Mouse (Mus musculus) neural tube, embryonic 11.5 days (tissue): Measurements from ENCODE around the gene Hoxc12. TPM values are rescaled to one million over a fixed set of nuclear protein-coding genes. Genes with fewer than 3 reads are reported as not detected.

Experiments used
- microRNA-seq: library from miRNA; unstranded; fragments of <30 nt; microRNA quantifications from one replicate; pipeline ENCODE4, GENCODE M21; 2016
- polyA plus RNA-seq: library from polyadenylated mRNA; unstranded; fragments of >200 nt; fragmentation: Nextera tagmentation; extraction: Ambion mirVana; gene quantifications from 2 replicates; pipeline ENCODE4 v1.2.1, GENCODE M21; 2014

The Hoxc12 gene
- polyA plus RNA-seq, 1 experiment from 2014 or later: 4.6 TPM

Small RNA genes lying within 50 kb of the gene (microRNA-seq; reads per million reads assigned to microRNA genes)
- gene Mir196a-2: 1,273 reads per million, percentile 79 among the genes with 10 or more reads in this experiment

Other genes starting within 250 kb of the Hoxc12 start
- gene Calcoco1, start 214.6 kb upstream of the Hoxc12 start, polyA plus RNA-seq: 36.7 and 40.9 TPM in 2 replicates
- gene Hoxc13, start 15.7 kb upstream of the Hoxc12 start, polyA plus RNA-seq: 2.4 and 4.5 TPM in 2 replicates
- 1.9 and 2.0 TPM in 2 replicates for gene Hoxc11, start 17.7 kb downstream of the Hoxc12 start, polyA plus RNA-seq
- 58.3 and 60.4 TPM in 2 replicates for gene Hoxc10, start 30.0 kb downstream of the Hoxc12 start, polyA plus RNA-seq
- 36.3 and 37.3 TPM in 2 replicates for gene Hoxc5, start 30.7 kb downstream of the Hoxc12 start, polyA plus RNA-seq
- gene Hoxc9, start 39.7 kb downstream of the Hoxc12 start, polyA plus RNA-seq: 36.1 and 40.0 TPM in 2 replicates
- gene Hoxc8, start 53.9 kb downstream of the Hoxc12 start, polyA plus RNA-seq: 63.7 and 67.1 TPM in 2 replicates
- gene Hoxc6, start 61.5 kb downstream of the Hoxc12 start, polyA plus RNA-seq: 95.9 and 96.4 TPM in 2 replicates
- 62.6 and 67.3 TPM in 2 replicates for gene Hoxc4, start 82.2 kb downstream of the Hoxc12 start, polyA plus RNA-seq
- 55.9 and 65.4 TPM in 2 replicates for gene Smug1, start 230.3 kb downstream of the Hoxc12 start, polyA plus RNA-seq